Mouse (Mus musculus) midbrain, postnatal 0 days (tissue): ENCODE data around the gene Ntrk3. TPM values are rescaled to one million over a fixed set of nuclear protein-coding genes. Genes with fewer than 3 reads are reported as not detected.

Experiments
- ATAC-seq: fragments of 200-750 bp; cut with Nextera tagmentation; 2 replicates; pipeline ENCODE4 v1.8.0; 2017; ENCODE audit warnings: moderate number of reproducible peaks, mild to moderate bottlenecking, moderate TSS enrichment, moderate library complexity; ENCODE audit not compliant: low FRiP score
- DNase-seq: peaks from one replicate; pipeline ENCODE4 v3.0.0-alpha.2; 2015; ENCODE audit warnings: low spot score
- H3K27ac ChIP-seq: fragments of 300-500 bp; sonication (generic); 2 replicates; pipeline ENCODE4 v1.5.1; 2014; ENCODE audit warnings: low read depth, mild to moderate bottlenecking, low read length, mixed read lengths
- H3K27me3 ChIP-seq: fragments of 300-500 bp; sonication (generic); 2 replicates; pipeline ENCODE4 v1.6.1; 2014; ENCODE audit warnings: low read length, control low read depth, mixed read lengths; ENCODE audit not compliant: insufficient read depth
- H3K36me3 ChIP-seq: fragments of 300-500 bp; sonication (generic); 2 replicates; pipeline ENCODE4 v1.6.1; 2014; ENCODE audit warnings: low read length, control low read depth, mixed read lengths; ENCODE audit not compliant: insufficient read depth
- H3K4me1 ChIP-seq: fragments of 300-500 bp; sonication (generic); 2 replicates; pipeline ENCODE4 v1.6.1; 2014; ENCODE audit warnings: mild to moderate bottlenecking, control low read depth, antibody characterized with exemption, low read length, mixed read lengths; ENCODE audit not compliant: insufficient read depth
- H3K4me2 ChIP-seq: fragments of 300-500 bp; sonication (generic); 2 replicates; pipeline ENCODE4 v1.6.1; 2014; ENCODE audit warnings: low read depth, mild to moderate bottlenecking, low read length, mixed read lengths; ENCODE audit not compliant: poor library complexity, severe bottlenecking
- H3K4me3 ChIP-seq: fragments of 300-500 bp; sonication (generic); 2 replicates; pipeline ENCODE4 v1.5.1; 2014; ENCODE audit warnings: low read depth, mild to moderate bottlenecking, low read length, moderate library complexity
- H3K9ac ChIP-seq: fragments of 300-500 bp; sonication (generic); replicated peaks from 2 replicates; pipeline ENCODE4 v1.6.1; 2014; ENCODE audit warnings: mild to moderate bottlenecking, low read length, moderate library complexity, mixed read lengths; ENCODE audit not compliant: poor library complexity, severe bottlenecking
- H3K9me3 ChIP-seq: fragments of 300-500 bp; sonication (generic); 2 replicates; pipeline ENCODE4 v1.6.1; 2016; ENCODE audit warnings: low read length, control low read depth
- CTCF ChIP-seq: IDR thresholded peaks from 2 replicates; pipeline ENCODE4 v1.5.1; 2016; ENCODE audit warnings: antibody characterized with exemption, mild to moderate bottlenecking
- WGBS: fragments of 180-500 bp; shearing (Covaris S2); extraction: QIAGEN DNeasy Blood & Tissue Kit; methylation state at CpG from one replicate; pipeline ENCODE4 v1.1.7; 2014; 5-methylcytosine and 5-hydroxymethylcytosine counted together
- polyA plus RNA-seq: library from polyadenylated mRNA; unstranded; fragments of >200 nt; fragmentation: Nextera tagmentation; extraction: Ambion mirVana; gene quantifications from 2 replicates; pipeline ENCODE4 v1.2.1, GENCODE M21; 2015
- total RNA-seq: library from RNA; depleted of rRNA; stranded (reverse); fragments of >200 nt; gene quantifications from 2 replicates; pipeline ENCODE4 v1.2.3, GENCODE M21; 2014

The Ntrk3 gene
- total and polyA plus RNA-seq, 2 experiments from 2014 or later, result 26.0 to 101 TPM

DNA sequence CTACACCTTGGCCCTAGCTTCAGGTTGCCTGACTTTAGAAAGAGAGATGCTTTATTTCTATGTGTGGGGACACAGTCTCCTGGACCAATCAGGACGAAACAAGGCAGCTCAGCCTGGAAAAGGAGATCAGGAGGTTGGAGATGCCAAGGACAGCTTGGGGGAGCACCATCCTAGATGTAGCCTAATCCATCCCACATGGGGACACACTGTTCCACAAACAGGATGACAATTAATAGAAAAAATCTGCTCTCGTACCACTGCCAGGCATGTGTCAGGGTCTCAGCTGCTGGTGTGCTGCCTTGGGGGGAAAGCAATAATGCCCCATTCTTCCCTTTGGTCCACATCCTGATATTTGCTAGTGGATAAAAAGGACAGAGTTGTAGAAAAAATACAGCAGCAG lies 289.0 kb downstream of the Ntrk3 start:
- H3K4me1 ChIP-seq, result no peaks in the 10 kb centered on the region
- H3K4me3 ChIP-seq, result no peak overlapping the region
- H3K9ac ChIP-seq, result no peak overlapping the region
- WGBS, result 87% methylated on average over 2 of the region's 2 CpGs
- DNase-seq, result no peak
- no peak for TF ChIP-seq CTCF
- H3K27ac ChIP-seq, result no peak overlapping the region
- no peaks in the 10 kb centered on the region for H3K27me3 ChIP-seq
- no peak overlapping the region for H3K4me2 ChIP-seq
- peaks cover 14% of the 10 kb centered on the region for H3K36me3 ChIP-seq
- no peaks in the 10 kb centered on the region for H3K9me3 ChIP-seq
- ATAC-seq, result no peak

- 92% methylated on average over 5 of the region's 5 CpGs for WGBS
- no peak overlapping the region for H3K27ac ChIP-seq
- no peaks in the 10 kb centered on the region for H3K4me1 ChIP-seq
- TF ChIP-seq CTCF, result no peak
- no peak overlapping the region for H3K4me2 ChIP-seq
- no peak for DNase-seq
- no peaks in the 10 kb centered on the region for H3K27me3 ChIP-seq
- no peak overlapping the region for H3K4me3 ChIP-seq
- ATAC-seq, result no peak
- no peak overlapping the region for H3K9ac ChIP-seq
- no peaks in the 10 kb centered on the region for H3K9me3 ChIP-seq
- H3K36me3 ChIP-seq, result peaks cover 3% of the 10 kb centered on the region; the same call in 1 of the 2 replicates
Measured at GRCm38 (mm10) chr7:78443373-78444036, 294.3 kb downstream of the Ntrk3 start.

GRCm38 (mm10) chr7:78441706-78442105 lies 296.1 kb downstream of the Ntrk3 start:
- Histone ChIP-seq H3K4me2 (no peak overlapping the region), H3K9ac (no peak overlapping the region), H3K27me3 (no peaks in the 10 kb centered on the region), H3K27ac (no peak overlapping the region), H3K36me3 (no peaks in the 10 kb centered on the region; the same call in none of the 2 replicates), H3K9me3 (no peaks in the 10 kb centered on the region), H3K4me3 (no peak overlapping the region), H3K4me1 (no peaks in the 10 kb centered on the region)
- DNase-seq, result no peak
- TF ChIP-seq CTCF, result no peak
- ATAC-seq, result no peak

DNA sequence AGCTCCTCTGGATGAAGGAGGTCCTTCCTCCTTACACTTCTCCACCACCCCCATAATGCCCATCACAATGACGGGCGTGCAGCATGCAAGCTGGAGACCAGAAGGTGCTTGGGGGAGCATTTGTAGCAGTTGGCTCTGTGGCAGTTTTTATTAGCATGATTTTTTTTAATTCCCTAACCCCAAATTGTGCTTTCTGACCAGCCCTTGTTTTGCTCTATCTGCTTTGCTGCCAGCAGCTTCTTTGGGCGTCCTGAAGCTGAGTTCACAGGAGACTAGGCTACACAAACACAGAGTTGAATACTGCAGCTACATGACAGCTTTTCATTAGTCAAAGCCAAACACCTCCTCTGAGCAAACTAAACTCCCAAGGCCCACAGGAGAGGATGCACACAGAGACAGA lies 296.9 kb downstream of the Ntrk3 start:
- Histone ChIP-seq H3K9ac (no peak overlapping the region), H3K4me1 (no peaks in the 10 kb centered on the region), H3K27me3 (no peaks in the 10 kb centered on the region), H3K27ac (no peak overlapping the region), H3K4me3 (no peak overlapping the region), H3K4me2 (no peak overlapping the region), H3K36me3 (no peaks in the 10 kb centered on the region; the same call in none of the 2 replicates), H3K9me3 (no peaks in the 10 kb centered on the region)
- 83% methylated on average over 3 of the region's 3 CpGs for WGBS
- no peak for TF ChIP-seq CTCF
- ATAC-seq (no peak), DNase-seq (no peak)

- Histone ChIP-seq H3K9ac (no peak overlapping the region), H3K27me3 (no peaks in the 10 kb centered on the region), H3K4me1 (no peaks in the 10 kb centered on the region), H3K4me3 (no peak overlapping the region), H3K36me3 (no peaks in the 10 kb centered on the region; the same call in none of the 2 replicates), H3K27ac (no peak overlapping the region), H3K4me2 (no peak overlapping the region), H3K9me3 (no peaks in the 10 kb centered on the region)
- ATAC-seq (no peak), DNase-seq (no peak)
- 70% methylated on average over 6 of the region's 6 CpGs for WGBS
- no peak for TF ChIP-seq CTCF
Measured at GRCm38 (mm10) chr7:78440476-78440875, 297.3 kb downstream of the Ntrk3 start.

- H3K27ac ChIP-seq, result no peak overlapping the region
- peak; percentile 42 for DNase-seq
- 0 out of 2 replicates have a peak, but pooled peaks have one; percentile 13 for ATAC-seq
- no peaks in the 10 kb centered on the region for H3K4me1 ChIP-seq
- no peaks in the 10 kb centered on the region for H3K9me3 ChIP-seq
- H3K27me3 ChIP-seq, result no peaks in the 10 kb centered on the region
- H3K4me2 ChIP-seq, result no peak overlapping the region
- H3K9ac ChIP-seq, result no peak overlapping the region
- WGBS, result 78% methylated on average over 9 of the region's 9 CpGs
- no peaks in the 10 kb centered on the region; the same call in none of the 2 replicates for H3K36me3 ChIP-seq
- no peak for TF ChIP-seq CTCF
- no peak overlapping the region for H3K4me3 ChIP-seq
Measured at GRCm38 (mm10) chr7:78439361-78440120, 298.3 kb downstream of the Ntrk3 start.
